Comparison of ENCODE assay signal across 10 mouse cellular contexts in genomic region chr3:20197878-20198277, GRCm38 (mm10). TPM values are rescaled to one million over a fixed set of nuclear protein-coding genes. Genes with fewer than 3 reads are reported as not detected.
DNase-seq lines count a peak whose midpoint lies in the region; ATAC-seq and TF ChIP-seq lines count a peak whose summit lies in the region.
"Had no signal": no experiment of that assay in that cellular context is flagged by ENCODE, and none has a peak within 500 bp of the region (broad histone marks: within the 10 kb centered on the region; RNA-seq: fewer than 3 reads in every experiment).

No protein-coding gene starts in this region.

- no peak for TF ChIP-seq CTCF in lung, postnatal 0 days (IDR thresholded peaks at IDR 0.05)
- no peak for TF ChIP-seq CTCF in midbrain, postnatal 0 days (IDR thresholded peaks at IDR 0.05)
- no peak for TF ChIP-seq CTCF in intestine, postnatal 0 days (IDR thresholded peaks at IDR 0.05; ENCODE audit: low read depth)

- H3K4me2 ChIP-seq in lung, postnatal 0 days (replicated peaks; ENCODE audit: low read depth, low read length), result no peak overlapping the region
- no peak overlapping the region for H3K4me2 ChIP-seq in hindbrain, embryonic 11.5 days (replicated peaks; ENCODE audit: low read depth, low read length)
- no peak overlapping the region for H3K4me2 ChIP-seq in midbrain, postnatal 0 days (ENCODE audit: low read depth, low read length, poor library complexity, severe bottlenecking)
- H3K4me2 ChIP-seq in intestine, postnatal 0 days (replicated peaks; ENCODE audit: low read depth), result no peak overlapping the region
- H3K4me2 ChIP-seq: lung, embryonic 14.5 days had no signal

- peak; percentile 86 for DNase-seq in 416B (ENCODE audit: low read depth)
- peak; percentile 86 for DNase-seq in adipocyte (ENCODE audit: low spot score)
- DNase-seq in fat pad, adult 2 months (ENCODE audit: extremely low read depth, low read depth, low spot score), result peak; percentile 37
- DNase-seq in lung, postnatal 0 days (ENCODE audit: low spot score), result peak; percentile 32
- DNase-seq in hindbrain, embryonic 11.5 days (ENCODE audit: low spot score), result no peak
- no peak for DNase-seq in midbrain, postnatal 0 days (ENCODE audit: low spot score)
- DNase-seq: kidney, adult 8-10 months; lung, embryonic 14.5 days; thymus, postnatal 25 days had no signal

- no peaks in the 10 kb centered on the region for H3K36me3 ChIP-seq in lung, postnatal 0 days (ENCODE audit: insufficient read depth, low read length)
- H3K36me3 ChIP-seq in hindbrain, embryonic 11.5 days (ENCODE audit: control insufficient read depth, insufficient read depth, low read length), result no peaks in the 10 kb centered on the region
- H3K36me3 ChIP-seq in midbrain, postnatal 0 days (ENCODE audit: insufficient read depth, low read length), result no peaks in the 10 kb centered on the region
- no peaks in the 10 kb centered on the region for H3K36me3 ChIP-seq in intestine, postnatal 0 days (ENCODE audit: control insufficient read depth, insufficient read depth)

- H3K27ac ChIP-seq in lung, postnatal 0 days (ENCODE audit: low read length), result no peak overlapping the region
- H3K27ac ChIP-seq in hindbrain, embryonic 11.5 days (ENCODE audit: low read depth, low read length), result no peak overlapping the region
- no peak overlapping the region for H3K27ac ChIP-seq in midbrain, postnatal 0 days (ENCODE audit: low read depth, low read length)
- no peak overlapping the region for H3K27ac ChIP-seq in intestine, postnatal 0 days (ENCODE audit: low read depth, low read length)

- no peaks in the 10 kb centered on the region for H3K27me3 ChIP-seq in lung, postnatal 0 days (replicated peaks; ENCODE audit: insufficient read depth, low read length)
- H3K27me3 ChIP-seq in hindbrain, embryonic 11.5 days (ENCODE audit: control insufficient read depth, insufficient read depth, low read length), result no peaks in the 10 kb centered on the region
- H3K27me3 ChIP-seq in midbrain, postnatal 0 days (ENCODE audit: insufficient read depth, low read length), result no peaks in the 10 kb centered on the region
- no peaks in the 10 kb centered on the region for H3K27me3 ChIP-seq in intestine, postnatal 0 days (replicated peaks; ENCODE audit: control insufficient read depth, insufficient read depth, low read length)

- H3K9ac ChIP-seq in lung, postnatal 0 days (replicated peaks; ENCODE audit: low read depth), result no peak overlapping the region
- H3K9ac ChIP-seq in hindbrain, embryonic 11.5 days (ENCODE audit: low read depth, low read length), result no peak overlapping the region
- H3K9ac ChIP-seq in midbrain, postnatal 0 days (replicated peaks; ENCODE audit: low read length, poor library complexity, severe bottlenecking), result no peak overlapping the region
- H3K9ac ChIP-seq in intestine, postnatal 0 days (ENCODE audit: low read depth, low read length), result no peak overlapping the region
- H3K9ac ChIP-seq: lung, embryonic 14.5 days had no signal

- H3K4me3 ChIP-seq in lung, postnatal 0 days (ENCODE audit: low read depth, low read length), result no peak overlapping the region
- no peak overlapping the region for H3K4me3 ChIP-seq in hindbrain, embryonic 11.5 days (ENCODE audit: low read depth, low read length)
- no peak overlapping the region for H3K4me3 ChIP-seq in midbrain, postnatal 0 days (ENCODE audit: low read depth, low read length)
- no peak overlapping the region for H3K4me3 ChIP-seq in intestine, postnatal 0 days (ENCODE audit: low read depth, low read length)

- no peak for ATAC-seq in lung, postnatal 0 days
- no peak for ATAC-seq in hindbrain, embryonic 11.5 days (ENCODE audit: low FRiP score)
- ATAC-seq in midbrain, postnatal 0 days (ENCODE audit: low FRiP score), result no peak
- ATAC-seq in intestine, postnatal 0 days, result no peak

- no peak for TF ChIP-seq EP300 in lung, postnatal 0 days (IDR thresholded peaks at IDR 0.05)

- 50% methylated on average over 10 of the region's 10 CpGs for WGBS in lung, postnatal 0 days
- 89% methylated on average over 10 of the region's 10 CpGs for whole genome bisulfite sequencing in hindbrain, embryonic 11.5 days
- WGBS in midbrain, postnatal 0 days, result 90% methylated on average over 10 of the region's 10 CpGs
- WGBS in intestine, postnatal 0 days, result 64% methylated on average over 10 of the region's 10 CpGs

- no peaks in the 10 kb centered on the region for H3K4me1 ChIP-seq in lung, postnatal 0 days (ENCODE audit: insufficient read depth, low read depth, low read length)
- H3K4me1 ChIP-seq in hindbrain, embryonic 11.5 days (replicated peaks; ENCODE audit: control insufficient read depth, insufficient read depth, low read length), result no peaks in the 10 kb centered on the region
- no peaks in the 10 kb centered on the region for H3K4me1 ChIP-seq in midbrain, postnatal 0 days (ENCODE audit: insufficient read depth, low read length)
- H3K4me1 ChIP-seq in intestine, postnatal 0 days (replicated peaks; ENCODE audit: control insufficient read depth, insufficient read depth, low read length), result no peaks in the 10 kb centered on the region

- no peaks in the 10 kb centered on the region for H3K9me3 ChIP-seq in lung, postnatal 0 days (ENCODE audit: low read length)
- no peaks in the 10 kb centered on the region for H3K9me3 ChIP-seq in hindbrain, embryonic 11.5 days (ENCODE audit: control insufficient read depth, low read length)
- H3K9me3 ChIP-seq in midbrain, postnatal 0 days (ENCODE audit: low read length), result no peaks in the 10 kb centered on the region
- H3K9me3 ChIP-seq in intestine, postnatal 0 days (ENCODE audit: control insufficient read depth), result no peaks in the 10 kb centered on the region

RNA-seq across cellular contexts. Expression of gene Gyg, which starts 42.8 kb away (rescaled TPM):
- 359 and 383 TPM in 2 replicates for polyA plus RNA-seq in lung, postnatal 0 days (2015; fragmentation: Nextera tagmentation; extraction: Ambion mirVana)
- 29.5 and 32.5 TPM in 2 replicates for polyA plus RNA-seq in hindbrain, embryonic 11.5 days (2014; fragmentation: Nextera tagmentation; extraction: Ambion mirVana)
- total RNA-seq in midbrain, postnatal 0 days (2014; rRNA removed), result 38.0 and 40.5 TPM in 2 replicates
- 77.8 and 86.3 TPM in 2 replicates for polyA plus RNA-seq in midbrain, postnatal 0 days (2015; fragmentation: Nextera tagmentation; extraction: Ambion mirVana)
- polyA plus RNA-seq in intestine, postnatal 0 days (2015; fragmentation: Nextera tagmentation; extraction: Ambion mirVana), result 42.4 and 45.3 TPM in 2 replicates

RNA-seq across cellular contexts. Expression of gene Cpa3, which starts 44.1 kb away (rescaled TPM):
- polyA plus RNA-seq in lung, postnatal 0 days (2015; fragmentation: Nextera tagmentation; extraction: Ambion mirVana), result 5.6 and 5.9 TPM in 2 replicates
- 0.19 and 0.31 TPM in 2 replicates for polyA plus RNA-seq in hindbrain, embryonic 11.5 days (2014; fragmentation: Nextera tagmentation; extraction: Ambion mirVana)
- 0.47 and 0.60 TPM in 2 replicates for total RNA-seq in midbrain, postnatal 0 days (2014; rRNA removed)
- 0.11 and 0.77 TPM in 2 replicates for polyA plus RNA-seq in midbrain, postnatal 0 days (2015; fragmentation: Nextera tagmentation; extraction: Ambion mirVana)
- 3.8 and 5.2 TPM in 2 replicates for polyA plus RNA-seq in intestine, postnatal 0 days (2015; fragmentation: Nextera tagmentation; extraction: Ambion mirVana)

Comparison
In these comparisons a context has a peak if more than half of its experiments do, and no peak if none do; other contexts are left out.
1. DNase-seq: peak in 416B (single experiment), adipocyte (single experiment), fat pad, adult 2 months (single experiment) and lung, postnatal 0 days (single experiment); none in hindbrain, embryonic 11.5 days (single experiment) and midbrain, postnatal 0 days (single experiment).